Mouse (Mus musculus): ENCODE measurements around the gene Uimc1. TPM values are rescaled to one million over a fixed set of nuclear protein-coding genes. Genes with fewer than 3 reads are reported as not detected.
"Not testable (repeated sequence)": the region's sequence is repeated elsewhere in the genome, so short reads cannot be mapped to it uniquely, and the experiment has no call there.

Gene Uimc1
- total RNA-seq (2021) = 10 to 100 TPM; 28.9 to 30.9 TPM

- peak; percentile 85 for DNase-seq
These were observed at the start of gene Uimc1 for GRCm38 (mm10) chr13:55099726-55100478. Uimc1 (minus strand) TSS chr13:55100300.

- no peak for DNase-seq
These were observed 40.2 kb upstream of the Uimc1 start for GRCm38 (mm10) chr13:55140271-55140670.

GRCm38 (mm10) chr13:55135382-55135781 lies 35.3 kb upstream of the Uimc1 start:
- peak; percentile 37 for DNase-seq

- no peak for DNase-seq
These were observed 33.3 kb upstream of the Uimc1 start, which contains the start of gene Gm17617 for GRCm38 (mm10) chr13:55133448-55133847. Gm17617 (minus strand) TSS chr13:55133548.

- DNase-seq = no peak
These were observed 24.8 kb upstream of the Uimc1 start for GRCm38 (mm10) chr13:55124903-55125302.

- DNase-seq = no peak
These were observed 14.3 kb upstream of the Uimc1 start for GRCm38 (mm10) chr13:55114375-55114774.

GRCm38 (mm10) chr13:55107694-55108093 lies 7.6 kb upstream of the Uimc1 start:
- peak; percentile 60 for DNase-seq

- DNase-seq = no peak
These were observed 7.0 kb upstream of the Uimc1 start for GRCm38 (mm10) chr13:55107116-55107515.

DNA sequence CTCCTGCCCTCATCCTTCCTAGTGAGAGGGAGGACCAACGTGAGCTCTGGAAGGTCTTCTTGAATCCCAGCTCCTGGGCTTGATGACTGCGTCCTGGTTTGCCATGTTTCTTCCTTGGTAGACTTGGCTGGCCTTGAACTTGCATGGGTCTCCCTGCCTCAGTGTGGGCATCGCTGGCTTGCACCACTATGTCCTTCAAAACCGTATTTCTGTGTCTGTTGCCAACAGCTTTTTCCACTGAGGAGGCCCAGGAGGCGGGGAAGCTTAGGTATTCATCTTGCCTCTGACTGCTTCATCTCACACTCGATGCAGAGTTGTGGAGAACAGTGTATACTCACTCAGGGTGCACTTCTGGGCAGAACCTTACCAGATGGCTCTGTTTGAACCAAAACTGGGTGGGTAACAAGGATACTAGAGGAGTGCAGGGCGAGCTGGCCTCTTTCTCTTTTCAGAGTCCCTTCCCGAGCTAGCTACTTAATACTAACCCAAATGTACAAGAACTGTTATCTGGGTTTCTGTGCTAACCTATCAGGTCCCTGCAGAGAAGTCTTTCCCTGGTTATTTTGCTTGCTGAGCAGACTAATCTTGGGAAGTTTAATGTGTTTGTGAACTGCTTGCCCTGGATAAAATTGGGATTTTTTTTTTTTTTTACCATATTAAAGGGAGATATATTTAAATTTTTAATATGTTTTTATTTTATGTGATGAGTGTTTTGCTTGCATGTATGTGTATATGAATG lies 6.0 kb upstream of the Uimc1 start:
- no peak for DNase-seq

DNA sequence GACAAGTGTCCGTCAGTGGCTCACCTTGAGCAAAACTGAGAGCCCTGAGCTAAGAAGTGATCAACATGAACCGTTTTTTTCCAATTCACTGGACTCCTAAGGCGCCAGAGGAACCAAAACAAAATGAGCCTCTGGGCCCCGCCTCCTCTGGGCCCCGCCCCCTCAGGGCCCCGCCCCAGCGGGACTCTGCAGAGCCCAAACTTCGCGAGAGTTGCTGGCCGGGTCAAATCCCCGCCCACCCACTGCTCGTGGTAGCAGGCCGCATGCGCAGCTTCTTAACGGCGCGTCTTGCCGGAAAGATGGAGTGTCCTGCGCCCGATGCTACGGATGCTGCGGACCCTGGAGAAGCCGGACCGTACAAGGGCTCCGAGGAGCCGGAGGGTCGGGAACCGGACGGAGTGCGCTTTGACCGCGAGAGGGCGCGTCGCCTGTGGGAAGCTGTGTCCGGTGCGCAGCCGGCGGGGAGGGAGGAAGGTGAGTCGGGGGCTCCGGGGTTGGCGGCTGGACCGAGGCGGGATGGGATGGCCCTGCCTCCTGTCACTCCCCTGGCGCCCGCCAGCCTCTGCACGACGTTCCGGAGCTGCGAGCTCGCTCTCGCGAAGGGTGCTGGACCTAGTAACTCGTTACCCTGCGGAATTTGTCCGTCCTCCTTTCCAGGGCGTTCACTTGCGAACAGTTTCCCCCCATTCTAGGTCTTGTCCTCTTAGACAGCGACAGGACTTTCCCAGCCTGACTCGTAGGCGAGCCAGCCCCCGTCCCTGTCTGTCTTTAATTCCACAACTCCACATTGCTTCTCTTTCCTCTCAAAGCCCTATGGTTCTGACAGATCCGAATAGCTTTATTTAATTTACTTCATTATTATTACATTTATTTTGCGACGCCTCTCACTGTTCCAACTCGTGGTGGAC lies 5.2 kb upstream of the Uimc1 start, which contains the start of gene Zfp346:
Gene Zfp346, plus strand, starts transcription at position 267 of the 908 bp plus-strand sequence.
- DNase-seq = peak; percentile 98

- DNase-seq = no peak
These were observed 3.3 kb upstream of the Uimc1 start for GRCm38 (mm10) chr13:55103351-55103750.

- no peak for DNase-seq
These were observed 2.3 kb upstream of the Uimc1 start for GRCm38 (mm10) chr13:55102366-55102765.

GRCm38 (mm10) chr13:55101627-55102026 lies 1.5 kb upstream of the Uimc1 start:
- DNase-seq = no peak

DNA sequence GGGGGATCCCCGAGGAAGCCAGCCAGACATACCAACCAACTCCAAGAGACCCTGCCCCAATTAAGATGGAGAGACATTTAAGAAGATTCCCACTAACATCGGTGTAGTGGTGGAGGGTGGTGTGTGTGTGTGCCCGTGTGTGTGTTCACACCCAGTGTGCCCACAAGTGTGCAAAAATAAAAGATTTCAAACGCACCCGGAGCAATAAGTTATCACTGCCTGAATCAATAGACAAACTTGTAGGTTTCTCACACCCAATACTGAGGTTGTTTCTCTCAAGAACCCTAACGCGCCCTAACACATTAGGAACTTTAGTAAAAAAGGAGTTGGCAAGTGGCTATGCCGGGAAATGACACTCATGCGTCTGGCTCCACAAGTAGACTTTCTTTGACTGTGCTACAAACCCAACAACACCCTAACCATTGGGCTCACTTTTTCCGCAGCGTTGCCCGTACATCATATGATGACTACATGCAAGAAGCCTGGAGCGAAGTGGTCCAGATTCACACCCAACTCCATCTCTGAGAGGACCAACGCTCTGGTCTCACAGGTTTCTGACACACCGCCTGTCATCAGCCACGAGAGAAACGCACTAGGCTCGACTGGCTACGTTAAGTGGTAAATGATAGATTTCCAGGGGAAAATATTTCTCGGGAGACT lies 904 bp downstream of the Uimc1 start:
- peak; percentile 16 for DNase-seq

DNA sequence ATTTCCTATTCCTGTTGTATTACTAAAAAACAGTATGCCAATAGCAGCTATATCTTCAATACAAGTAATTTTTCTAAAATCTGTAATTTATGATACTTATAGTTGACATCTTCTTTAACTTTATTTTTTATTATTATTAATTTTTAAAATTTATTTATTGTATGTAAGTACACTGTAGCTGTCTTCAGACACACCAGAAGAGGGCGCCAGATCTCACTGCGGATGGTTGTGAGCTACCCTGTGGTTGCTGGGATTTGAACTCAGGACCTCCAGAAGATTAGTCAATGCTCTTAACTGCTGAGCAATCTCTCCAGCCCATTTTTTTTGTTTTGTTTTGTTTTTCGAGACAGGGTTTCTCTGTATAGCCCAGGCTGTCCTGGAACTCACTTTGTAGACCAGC lies 2.3 kb downstream of the Uimc1 start:
- DNase-seq = not testable (repeated sequence)

GRCm38 (mm10) chr13:55092588-55092987 lies 7.5 kb downstream of the Uimc1 start:
- DNase-seq = no peak

GRCm38 (mm10) chr13:55075597-55075996 lies 24.5 kb downstream of the Uimc1 start:
- no peak for DNase-seq

DNA sequence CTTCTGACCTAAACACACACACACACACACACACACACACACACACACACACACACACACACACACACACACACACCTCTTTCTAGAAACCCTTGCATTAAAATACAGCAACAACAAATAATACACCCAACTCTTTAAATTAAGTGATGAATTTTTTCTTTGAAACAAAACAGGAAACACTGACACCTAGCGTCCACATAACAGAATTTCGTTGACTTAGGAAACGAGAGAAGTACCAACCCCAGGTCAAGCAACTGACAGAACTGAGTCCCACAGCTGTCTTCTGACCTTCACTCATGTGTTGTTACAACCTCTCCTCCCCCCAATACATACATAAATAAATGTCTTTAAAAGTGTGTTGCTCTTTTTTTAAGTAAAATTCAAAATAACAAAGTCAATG lies 28.8 kb downstream of the Uimc1 start:
- peak; percentile 7 for DNase-seq

DNA sequence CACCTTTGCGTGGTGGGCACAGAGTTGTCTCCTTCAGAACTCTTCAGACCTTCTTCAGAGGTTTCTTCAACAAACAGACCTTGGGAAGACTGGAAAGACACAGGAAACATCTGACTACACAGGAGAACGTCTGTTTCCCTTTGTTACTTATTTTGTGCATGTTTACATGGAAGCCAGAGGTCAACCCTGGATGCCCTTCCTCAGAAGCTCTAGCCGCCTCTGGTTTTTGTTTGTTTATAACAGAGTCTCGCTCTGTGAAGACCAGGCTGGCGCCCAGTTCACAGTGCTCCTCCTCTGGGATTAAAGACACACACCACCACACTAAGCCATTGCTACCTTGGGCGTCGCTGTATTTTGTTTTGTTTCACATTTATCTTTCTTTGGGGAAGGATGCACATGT lies 30.4 kb downstream of the Uimc1 start:
- no peak for DNase-seq

GRCm38 (mm10) chr13:55063276-55063675 lies 36.8 kb downstream of the Uimc1 start:
- DNase-seq = no peak

- peak; percentile 11 for DNase-seq
These were observed 42.1 kb downstream of the Uimc1 start for GRCm38 (mm10) chr13:55058042-55058441.

- no peak for DNase-seq
These were observed 52.4 kb downstream of the Uimc1 start for GRCm38 (mm10) chr13:55047706-55048105.
